Mouse (Mus musculus) Patski (cell line): ENCODE data around the gene Cux1. TPM values are rescaled to one million over a fixed set of nuclear protein-coding genes. Genes with fewer than 3 reads are reported as not detected.
"Not testable (repeated sequence)": the region's sequence is repeated elsewhere in the genome, so short reads cannot be mapped to it uniquely, and the experiment has no call there.

Source experiments
- ATAC-seq: fragments of 100-300 bp; one replicate; pipeline ENCODE4 v1.8.0; 2021
- CTCF ChIA-PET: fragments of 350-600 bp; sonication (Branson Sonifier 250); formaldehyde crosslinking; loops from one replicate; lab custom pipeline; 2022; ENCODE audit warnings: inconsistent platforms; lab: Charles Lee
- POLR2A ChIA-PET: fragments of 350-600 bp; sonication (Branson Sonifier 250); formaldehyde crosslinking; loops from one replicate; lab custom pipeline; 2022; ENCODE audit warnings: antibody characterized with exemption, inconsistent platforms; lab: Charles Lee
- DNase-seq: peaks from one replicate; pipeline ENCODE4 v3.0.0-alpha.2; 2011; ENCODE audit warnings: low read depth, low spot score
- H3K27me3 ChIP-seq: fragments of 371-371 bp; one replicate; pipeline ENCODE4 v1.5.1; 2021
- CTCF ChIP-seq: fragments of 100-300 bp; IDR thresholded peaks from one replicate; pipeline ENCODE4 v1.5.1; 2021
- in situ Hi-C: fragments of 300-500 bp; cut with MboI; formaldehyde crosslinking; loops from 3 replicates; pipeline ENCODE4 v1.11.1; 2018; ENCODE audit warnings: low pct_unique_long_range_greater_than_20kb, mixed read lengths
- polyA plus RNA-seq: library from polyadenylated mRNA; unstranded; gene quantifications from one replicate; pipeline ENCODE4 v1.2.3, GENCODE M21; 2021

Gene Cux1
- polyA plus RNA-seq, 1 experiment from 2014 or later: 166 TPM

DNA sequence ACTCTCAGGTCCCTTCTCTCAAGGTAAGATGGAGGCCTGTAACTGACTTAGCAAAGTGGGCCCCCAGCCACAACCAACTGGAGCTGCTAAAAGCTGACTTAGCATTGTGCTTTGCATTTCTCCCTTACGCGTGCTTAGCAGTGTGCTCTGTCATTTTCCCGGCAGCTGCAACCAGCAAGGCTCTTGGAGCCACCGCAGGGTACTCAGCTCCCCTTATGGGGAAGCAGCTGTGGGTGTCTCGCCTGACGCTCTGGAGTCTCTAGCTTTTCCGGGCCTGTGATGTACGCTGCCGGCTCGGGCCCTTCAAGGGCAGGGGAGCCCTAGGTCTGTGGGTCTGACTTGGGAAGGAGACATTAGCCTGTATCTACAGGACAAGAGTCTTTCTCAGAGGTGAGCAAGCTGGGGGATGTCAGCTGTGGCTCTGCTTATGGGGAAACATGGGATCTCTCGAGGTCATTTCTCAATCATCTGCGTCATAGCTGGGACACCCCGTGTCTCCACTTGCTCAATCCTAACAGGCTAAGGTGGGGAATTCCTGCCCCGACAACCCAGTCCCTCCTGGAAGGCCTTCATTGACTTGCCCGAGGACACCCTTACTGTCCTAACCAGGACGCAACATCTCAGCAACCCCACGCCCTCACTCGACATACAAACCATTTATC lies 350.2 kb downstream of the Cux1 start:
- ChIA-PET POLR2A (interaction anchor here (1.2 kb wide), 1 partner anchor 36 kb away, joined by 4 read pairs; no protein-coding TSS in a partner anchor), CTCF (interaction anchor here (2.5 to 2.9 kb wide), 2 partner anchors 15 to 36 kb away, joined by 8 to 9 read pairs; no protein-coding TSS in a partner anchor)
- DNase-seq: no peak
- TF ChIP-seq CTCF: no peak
- in situ Hi-C loops: no loop called here
- no peaks in the 10 kb centered on the region for H3K27me3 ChIP-seq
- ATAC-seq: no peak

DNA sequence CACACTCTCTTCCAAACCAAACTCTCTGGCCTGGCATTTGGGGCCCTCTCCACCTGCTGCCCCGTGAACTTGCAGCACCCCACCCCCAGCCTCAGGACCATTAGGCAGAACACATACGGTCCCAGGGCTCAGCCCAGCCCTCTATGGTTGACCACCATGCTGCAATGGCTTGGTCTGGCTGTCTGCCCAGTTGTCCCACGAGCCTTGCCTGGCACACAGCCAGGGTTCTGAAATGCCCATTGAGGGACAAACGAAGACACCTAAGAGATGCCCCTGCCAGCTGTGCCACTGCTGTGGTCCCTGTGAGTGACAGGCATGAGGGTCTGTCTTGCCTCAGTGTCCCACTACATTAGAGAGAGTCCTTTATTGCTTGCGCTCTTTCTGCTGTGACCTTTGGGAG lies 351.3 kb downstream of the Cux1 start:
- in situ Hi-C loops: no loop called here
- ChIA-PET CTCF (interaction anchor here (2.9 kb wide), 1 partner anchor 14 kb away, joined by 9 read pairs; no protein-coding TSS in a partner anchor), POLR2A (no interaction called here)
- no peak for ATAC-seq
- DNase-seq: no peak
- no peak for TF ChIP-seq CTCF
- no peaks in the 10 kb centered on the region for H3K27me3 ChIP-seq

DNA sequence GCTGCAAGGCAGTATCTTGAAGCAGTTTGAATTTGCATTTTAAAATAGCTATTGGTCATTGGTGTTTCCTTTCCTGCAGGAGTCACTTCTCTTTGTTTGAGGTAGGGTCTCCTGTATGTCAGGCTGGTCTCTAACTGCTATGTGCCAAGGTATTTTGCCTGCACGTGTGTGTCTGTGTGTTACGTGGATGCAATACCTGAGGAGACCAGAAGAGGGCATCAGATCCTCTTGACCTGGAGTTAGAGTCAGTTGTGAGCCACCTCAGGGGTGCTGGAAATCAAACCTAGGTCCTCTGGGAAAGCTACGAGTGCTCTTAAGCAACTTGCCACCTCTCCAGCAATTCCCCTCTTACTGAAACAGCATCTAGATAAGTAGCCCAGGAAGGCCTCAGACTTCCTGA lies 352.1 kb downstream of the Cux1 start:
- CTCF ChIA-PET: interaction anchor here (2.9 kb wide), 1 partner anchor 13 kb away, joined by 9 read pairs; no protein-coding TSS in a partner anchor
- POLR2A ChIA-PET: no interaction called here
- no peak for TF ChIP-seq CTCF
- ATAC-seq (no peak), DNase-seq (no peak)
- no peaks in the 10 kb centered on the region for H3K27me3 ChIP-seq
- in situ Hi-C loops: no loop called here

DNA sequence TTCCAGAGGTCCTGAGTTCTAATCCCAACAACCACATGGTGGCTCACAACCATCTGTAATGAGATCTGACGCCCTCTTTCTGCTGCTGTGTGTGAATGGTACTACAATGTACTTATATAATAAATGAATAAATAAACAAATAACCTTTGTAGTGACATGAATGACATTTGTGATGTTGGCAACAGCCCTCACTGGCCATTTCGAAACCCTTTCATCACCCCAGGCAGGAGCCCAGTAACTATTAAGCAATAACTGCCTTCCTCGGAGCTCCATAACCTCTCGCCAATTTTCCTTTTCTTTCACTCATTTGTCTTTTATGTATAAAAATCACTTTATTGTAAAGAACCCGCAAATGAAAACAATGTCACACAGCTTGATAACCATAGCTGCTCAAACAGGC lies 353.6 kb downstream of the Cux1 start:
- ChIA-PET POLR2A (no interaction called here), CTCF (no interaction called here)
- no peak for DNase-seq
- in situ Hi-C loops: no loop called here
- ATAC-seq: no peak
- no peaks in the 10 kb centered on the region for H3K27me3 ChIP-seq
- TF ChIP-seq CTCF: no peak

DNA sequence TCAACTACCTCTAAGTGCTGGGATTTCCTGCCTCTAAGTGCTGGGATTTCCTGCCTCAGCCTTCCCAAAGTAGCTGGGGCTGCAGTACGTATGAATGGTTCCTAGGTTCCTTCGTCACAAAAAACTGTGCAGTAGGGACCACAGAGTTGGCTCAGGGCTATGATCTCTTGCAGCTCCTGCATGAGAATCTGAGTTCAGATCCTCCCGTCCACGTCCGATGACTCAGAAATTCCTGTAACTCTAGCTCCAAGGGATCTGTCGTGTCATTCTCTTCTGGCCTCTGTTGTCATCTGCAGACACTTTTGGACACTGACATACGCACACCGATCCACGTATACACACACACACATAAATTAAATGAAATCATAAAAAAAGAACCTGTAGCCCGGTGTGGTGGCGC lies 354.6 kb downstream of the Cux1 start:
- no peak for TF ChIP-seq CTCF
- CTCF ChIA-PET: no interaction called here
- in situ Hi-C loops: no loop called here
- DNase-seq (no peak), ATAC-seq (no peak)
- POLR2A ChIA-PET: no interaction called here
- no peaks in the 10 kb centered on the region for H3K27me3 ChIP-seq

DNA sequence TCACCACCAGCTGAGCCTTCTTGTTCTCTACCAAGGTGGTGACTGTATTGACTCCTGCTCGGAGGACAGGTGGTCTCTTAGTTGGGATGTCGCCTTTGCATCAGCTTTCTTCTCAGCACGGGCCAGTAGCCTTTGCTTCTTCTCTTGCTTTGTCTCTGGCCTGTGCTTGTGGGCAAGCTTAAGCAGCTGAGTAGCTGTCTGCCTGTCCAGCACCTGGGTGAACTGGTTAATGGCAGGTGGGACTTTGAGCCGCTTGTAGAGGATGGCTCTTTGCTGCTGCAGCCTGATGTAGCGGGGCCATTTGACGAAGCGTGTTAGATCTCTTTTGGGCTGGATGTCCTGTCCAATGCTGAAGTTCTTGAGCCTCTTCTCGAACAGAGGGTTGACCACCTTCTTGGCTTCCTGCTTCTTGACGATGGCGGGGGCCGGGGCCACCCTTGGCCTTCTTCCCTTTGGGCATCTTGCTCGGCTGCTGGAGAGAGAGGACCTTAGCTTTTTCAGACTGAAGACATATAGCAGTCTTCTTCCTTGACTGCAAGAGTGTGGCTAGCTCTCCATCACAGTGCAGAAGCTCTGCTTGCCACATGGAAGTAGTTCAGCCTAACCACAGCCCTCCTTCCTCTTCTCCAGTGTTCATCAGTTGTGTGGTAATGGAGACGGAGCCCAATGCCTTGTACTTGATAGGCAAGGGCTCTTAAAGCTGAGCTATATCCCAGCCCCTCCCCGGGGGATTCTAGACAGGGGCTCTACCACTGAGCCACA lies 355.8 kb downstream of the Cux1 start:
- CTCF ChIA-PET: interaction anchor here (0.9 to 1.7 kb wide), 2 partner anchors 10 to 41 kb away, joined by 4 to 7 read pairs; no protein-coding TSS in a partner anchor
- H3K27me3 ChIP-seq, DNase-seq, ATAC-seq, POLR2A ChIA-PET, in situ Hi-C loops: not testable (repeated sequence)

DNA sequence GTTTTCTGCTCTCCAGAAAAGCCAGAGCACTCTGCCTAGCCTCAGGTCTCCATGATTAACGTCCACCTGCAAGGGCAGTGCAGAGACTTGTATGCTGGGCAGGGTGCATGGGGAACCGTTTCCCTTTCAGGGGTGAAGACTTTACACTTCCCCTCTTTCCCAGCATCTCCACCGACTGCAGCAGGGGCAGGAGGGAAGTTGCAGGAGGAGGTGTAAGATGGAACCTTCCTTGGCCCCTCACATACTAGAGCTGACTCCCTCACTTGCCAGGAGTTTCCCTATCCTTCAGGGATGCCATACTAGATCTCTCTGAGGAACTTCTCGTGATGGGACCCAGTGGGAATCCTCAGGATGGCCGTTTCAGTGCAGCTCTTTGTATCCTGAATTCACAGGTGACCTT lies 356.7 kb downstream of the Cux1 start:
- CTCF ChIA-PET: interaction anchor here (0.9 to 1.7 kb wide), 2 partner anchors 9 to 42 kb away, joined by 4 to 7 read pairs; no protein-coding TSS in a partner anchor

DNA sequence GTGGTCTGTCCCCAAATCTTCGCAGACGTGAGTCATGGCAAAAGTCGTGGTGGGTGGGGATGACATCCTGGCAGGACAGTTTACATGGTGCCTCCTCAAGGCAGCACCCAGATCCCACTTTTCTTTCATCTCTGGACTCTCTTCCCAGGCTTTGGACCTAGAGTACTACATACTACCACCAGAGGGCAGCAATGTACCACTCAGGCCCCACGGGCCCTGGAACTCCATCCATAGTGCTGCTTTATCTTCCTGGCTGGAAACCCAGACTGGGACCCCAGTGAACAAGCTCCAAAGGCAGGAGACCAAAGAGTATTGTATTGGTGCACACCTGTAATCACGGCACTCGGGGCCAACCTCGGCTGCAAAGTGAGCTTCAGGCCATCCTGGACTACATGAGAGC lies 365.5 kb downstream of the Cux1 start:
- POLR2A ChIA-PET: interaction anchor here (0.6 kb wide), 1 partner anchor 33 kb away, joined by 4 read pairs; no protein-coding TSS in a partner anchor
- CTCF ChIA-PET: interaction anchor here (0.6 to 2.3 kb wide), 14 partner anchors 8 to 467 kb away, joined by 3 to 12 read pairs (median 4); no protein-coding TSS in a partner anchor
- in situ Hi-C loops: no loop called here
- no peaks in the 10 kb centered on the region for H3K27me3 ChIP-seq
- peak; percentile 45 for ATAC-seq
- peak; percentile 97 for TF ChIP-seq CTCF
- DNase-seq: no peak

More for the DNA sequence above, 356.7 kb downstream of the Cux1 start:
- POLR2A ChIA-PET: interaction anchor here (0.6 kb wide), 1 partner anchor 214 kb away, joined by 3 read pairs; no protein-coding TSS in a partner anchor
- ATAC-seq (no peak), DNase-seq (no peak)
- TF ChIP-seq CTCF: no peak
- H3K27me3 ChIP-seq: no peaks in the 10 kb centered on the region
- in situ Hi-C loops: no loop called here

DNA sequence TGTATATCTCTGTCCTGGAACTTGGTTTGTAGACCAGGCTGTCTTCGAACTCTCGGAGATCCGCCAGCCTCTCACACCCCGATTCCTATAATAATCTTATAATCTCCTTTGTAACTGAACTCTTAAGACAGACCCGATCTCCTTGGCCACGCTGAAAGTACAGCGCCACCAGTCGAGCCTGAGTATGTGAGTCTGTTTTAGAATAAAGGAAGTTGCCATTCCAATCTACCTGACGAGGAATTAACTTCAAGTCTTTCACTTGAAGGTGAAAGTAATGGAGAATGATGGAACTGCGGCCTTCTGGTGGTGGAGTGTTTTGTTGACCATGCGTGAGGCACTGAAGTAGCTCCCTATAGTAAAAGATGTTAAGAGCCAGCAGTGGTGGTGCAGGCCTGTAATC lies 367.8 kb downstream of the Cux1 start:
- in situ Hi-C loops: loop anchor here (5.0 kb wide), 1 partner anchor 48 kb away; the partner anchor contains the start of gene Sh2b2

More for the DNA sequence above, 367.8 kb downstream of the Cux1 start:
- no peak for TF ChIP-seq CTCF
- ATAC-seq: no peak
- DNase-seq: no peak
- POLR2A ChIA-PET: interaction anchor here (0.6 to 2.3 kb wide), 3 partner anchors 37 to 410 kb away, joined by 3 to 8 read pairs (median 8); no protein-coding TSS in a partner anchor
- no peaks in the 10 kb centered on the region for H3K27me3 ChIP-seq
- CTCF ChIA-PET: interaction anchor here (0.7 to 3.0 kb wide), 6 partner anchors 12 to 507 kb away, joined by 3 to 26 read pairs (median 3); partner anchors contain the start of gene Sh2b2
